Mouse (Mus musculus) forebrain, embryonic 14.5 days (tissue): Measurements from ENCODE around the gene Ogfod1. TPM values are rescaled to one million over a fixed set of nuclear protein-coding genes. Genes with fewer than 3 reads are reported as not detected.
"Not testable (repeated sequence)": the region's sequence is repeated elsewhere in the genome, so short reads cannot be mapped to it uniquely, and the experiment has no call there.

Source experiments
- ATAC-seq: fragments of 200-750 bp; cut with Nextera tagmentation; 2 replicates; pipeline ENCODE4 v1.8.0; 2017; ENCODE audit warnings: mild to moderate bottlenecking, moderate library complexity
- DNase-seq: peaks from one replicate; pipeline ENCODE4 v3.0.0-alpha.2; 2015; ENCODE audit warnings: low spot score
- H3K27ac ChIP-seq: fragments of 300-500 bp; sonication (generic); 2 replicates; pipeline ENCODE4 v1.5.1; 2014; ENCODE audit warnings: low read depth, mild to moderate bottlenecking, control low read depth, low read length, moderate library complexity
- H3K27me3 ChIP-seq: fragments of 300-500 bp; sonication (generic); replicated peaks from 2 replicates; pipeline ENCODE4 v1.6.1; 2014; ENCODE audit warnings: low read length, control low read depth, mixed read lengths; ENCODE audit not compliant: control insufficient read depth, insufficient read depth
- H3K36me3 ChIP-seq: fragments of 300-500 bp; sonication (generic); 2 replicates; pipeline ENCODE4 v1.6.1; 2014; ENCODE audit warnings: low read length, control low read depth; ENCODE audit not compliant: control insufficient read depth, insufficient read depth
- H3K4me1 ChIP-seq: fragments of 300-500 bp; sonication (generic); 2 replicates; pipeline ENCODE4 v1.6.1; 2014; ENCODE audit warnings: antibody characterized with exemption, low read length, control low read depth; ENCODE audit not compliant: control insufficient read depth, insufficient read depth
- H3K4me2 ChIP-seq: fragments of 300-500 bp; sonication (generic); 2 replicates; pipeline ENCODE4 v1.6.1; 2014; ENCODE audit warnings: mild to moderate bottlenecking, control low read depth, low read length
- H3K4me3 ChIP-seq: fragments of 300-500 bp; sonication (generic); 2 replicates; pipeline ENCODE4 v1.5.1; 2014; ENCODE audit warnings: low read depth, low read length, control low read depth
- H3K9ac ChIP-seq: fragments of 300-500 bp; sonication (generic); 2 replicates; pipeline ENCODE4 v1.6.1; 2014; ENCODE audit warnings: mild to moderate bottlenecking, low read length, control low read depth, moderate library complexity
- H3K9me3 ChIP-seq: fragments of 300-500 bp; sonication (generic); replicated peaks from 2 replicates; pipeline ENCODE4 v1.6.1; 2016; ENCODE audit warnings: low read length, control low read depth, mixed read lengths; ENCODE audit not compliant: control insufficient read depth
- WGBS: fragments of 180-500 bp; shearing (Covaris S2); extraction: QIAGEN DNeasy Blood & Tissue Kit; methylation state at CpG from one replicate; pipeline ENCODE4 v1.1.7; 2014; 5-methylcytosine and 5-hydroxymethylcytosine counted together
- polyA plus RNA-seq: library from polyadenylated mRNA; unstranded; fragments of >200 nt; fragmentation: Nextera tagmentation; extraction: Ambion mirVana; gene quantifications from 2 replicates; pipeline ENCODE4 v1.2.1, GENCODE M21; 2014

Gene Ogfod1
- polyA plus RNA-seq, 1 experiment from 2014 or later, result 9.8 TPM

DNA sequence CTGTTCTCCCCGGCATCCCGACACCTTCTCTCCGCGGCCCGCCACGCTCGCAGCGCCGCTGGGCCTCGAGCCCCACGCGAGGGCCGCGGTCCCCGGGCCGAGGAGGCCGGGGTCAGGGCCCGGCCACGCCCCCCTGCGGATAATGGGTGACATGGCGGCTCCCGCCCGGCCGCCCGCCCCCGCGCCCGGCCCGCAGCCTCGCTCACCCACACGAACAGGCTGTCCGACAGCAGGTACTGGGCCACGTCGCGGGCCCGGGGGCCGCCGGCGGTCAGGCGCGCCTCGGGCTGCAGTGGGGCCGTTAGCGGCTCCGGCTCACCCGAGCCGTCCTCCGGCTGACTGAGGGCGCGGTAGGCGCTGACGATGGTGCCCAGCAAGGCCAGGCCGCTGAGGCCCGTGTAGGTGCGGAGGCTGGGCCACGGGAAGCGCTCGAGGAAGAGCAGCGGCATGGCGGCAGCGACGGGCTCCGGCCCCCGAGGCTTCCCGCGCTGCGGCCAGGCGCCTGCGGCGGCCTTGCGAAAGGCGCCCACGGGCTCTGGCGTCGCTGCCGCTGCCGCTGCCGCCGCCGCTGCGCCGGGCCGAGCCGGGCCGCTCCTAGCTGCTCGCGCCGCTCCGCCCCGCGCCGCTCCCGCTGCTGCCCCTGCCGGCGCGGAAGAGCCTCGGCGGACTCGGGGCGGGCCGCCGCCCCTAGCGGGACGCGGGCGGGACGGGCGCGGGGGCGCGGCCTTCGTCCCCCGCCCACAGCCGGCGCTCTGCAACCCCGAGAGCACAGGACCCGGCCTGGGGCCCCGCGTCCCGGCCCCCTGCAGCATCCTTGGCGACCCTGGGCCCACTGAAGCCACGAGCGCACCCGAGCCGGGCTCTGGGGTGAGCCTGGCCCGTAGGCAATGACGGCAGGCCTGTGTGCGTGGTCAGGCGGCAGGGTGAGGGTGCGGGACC, 24.7 kb upstream of the Ogfod1 start, which contains the start of gene Amfr:
Amfr (minus strand) TSS at position 830 of the 939 bp plus-strand sequence.
- ATAC-seq, result peak; percentile 95
- Histone ChIP-seq H3K4me1 (peaks cover 16% of the 10 kb centered on the region), H3K4me2 (peak within 1 kb of the TSS; percentile 87), H3K4me3 (peak within 1 kb of the TSS; percentile 97), H3K9me3 (no peaks in the 10 kb centered on the region), H3K9ac (peak within 1 kb of the TSS; percentile 98), H3K27me3 (no peaks in the 10 kb centered on the region), H3K27ac (peak within 1 kb of the TSS; percentile 93), H3K36me3 (peaks cover 4% of the 10 kb centered on the region; the same call in 1 of the 2 replicates)
- DNase-seq, result peak; percentile 82
- WGBS, result under 1% methylated on average over 112 of the region's 130 CpGs

DNA sequence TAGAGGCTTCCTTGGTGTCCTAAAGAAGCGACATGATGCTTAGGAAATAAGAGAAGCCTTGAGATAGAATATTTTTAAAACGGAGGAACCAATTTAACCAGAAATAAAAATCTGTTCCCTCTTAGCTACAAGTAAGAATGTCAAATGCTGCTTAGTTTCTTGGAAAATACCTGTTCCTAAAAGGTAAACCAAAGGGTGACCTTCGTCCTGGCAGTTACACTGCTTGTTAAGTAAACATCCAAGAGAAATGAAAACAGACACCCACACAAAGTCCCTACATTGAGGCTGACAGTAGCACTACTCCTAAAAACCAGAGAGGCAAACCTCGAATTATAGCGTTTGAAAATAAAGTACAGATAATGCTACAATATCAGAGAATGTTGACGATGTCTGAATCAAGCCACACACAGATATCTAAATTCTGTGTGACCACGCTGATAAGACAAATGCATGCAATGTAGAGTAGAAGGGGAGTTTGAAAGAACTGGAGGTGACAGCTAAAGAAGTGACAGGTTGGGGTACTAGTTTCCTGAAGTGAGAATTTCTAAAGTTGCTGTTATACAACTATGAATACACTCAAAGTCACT, 23.9 kb upstream of the Ogfod1 start:
- Histone ChIP-seq H3K4me3 (peak overlapping the region; percentile 97), H3K36me3 (peaks cover 4% of the 10 kb centered on the region), H3K27me3 (no peaks in the 10 kb centered on the region), H3K9me3 (no peaks in the 10 kb centered on the region), H3K27ac (peak overlapping the region; percentile 93), H3K4me2 (peak overlapping the region; percentile 87), H3K9ac (peak overlapping the region; percentile 98), H3K4me1 (peaks cover 16% of the 10 kb centered on the region)
- ATAC-seq, result no peak
- 41% methylated on average over 7 of the region's 7 CpGs for WGBS
- DNase-seq, result no peak

DNA sequence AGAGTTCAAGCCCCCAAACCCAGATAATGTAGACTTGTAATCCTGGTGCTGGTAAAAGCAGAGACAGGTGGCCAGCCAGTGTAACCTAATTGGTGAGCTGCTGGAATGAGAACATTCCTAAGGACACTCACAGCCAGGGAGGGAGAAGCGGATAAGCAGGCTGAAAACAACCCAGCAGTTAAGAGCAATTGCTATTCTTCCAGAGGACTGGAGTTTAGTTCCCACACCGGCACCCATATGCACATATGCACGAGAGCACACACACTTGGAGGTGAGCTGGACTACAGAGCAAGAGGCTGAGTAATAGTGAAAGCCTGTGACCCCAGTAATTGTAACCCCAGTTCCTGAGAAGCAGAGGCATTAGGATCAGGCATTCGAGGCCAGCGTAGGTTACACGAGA, 13.1 kb upstream of the Ogfod1 start:
- H3K4me2 ChIP-seq, result no peak overlapping the region
- no peak overlapping the region for H3K9ac ChIP-seq
- no peaks in the 10 kb centered on the region for H3K4me1 ChIP-seq
- no peak for DNase-seq
- H3K27me3 ChIP-seq, result no peaks in the 10 kb centered on the region
- H3K9me3 ChIP-seq, result no peaks in the 10 kb centered on the region
- peaks cover 80% of the 10 kb centered on the region for H3K36me3 ChIP-seq
- no peak for ATAC-seq
- WGBS, result 99% methylated on average over 6 of the region's 6 CpGs
- H3K4me3 ChIP-seq, result no peak overlapping the region
- no peak overlapping the region for H3K27ac ChIP-seq

DNA sequence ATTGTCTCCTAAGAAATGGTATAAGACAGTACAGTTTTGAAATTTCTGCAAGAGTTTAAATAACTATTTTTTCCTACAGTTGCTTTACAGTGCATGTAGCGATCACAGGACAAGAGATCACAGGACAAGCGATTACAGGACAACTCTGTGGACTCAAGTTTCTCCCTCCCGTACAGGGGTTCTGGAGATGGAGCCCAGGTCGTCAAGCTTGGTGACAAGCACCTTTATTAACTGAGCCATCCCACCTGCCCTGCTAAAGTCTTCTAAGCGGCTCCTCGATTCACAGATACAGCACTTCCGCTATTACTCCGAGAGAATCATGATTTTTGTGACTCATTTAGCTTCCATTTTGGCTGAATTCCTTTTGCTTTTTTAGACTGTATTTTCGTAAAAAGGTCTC, 7.3 kb upstream of the Ogfod1 start:
- DNase-seq, result no peak

DNA sequence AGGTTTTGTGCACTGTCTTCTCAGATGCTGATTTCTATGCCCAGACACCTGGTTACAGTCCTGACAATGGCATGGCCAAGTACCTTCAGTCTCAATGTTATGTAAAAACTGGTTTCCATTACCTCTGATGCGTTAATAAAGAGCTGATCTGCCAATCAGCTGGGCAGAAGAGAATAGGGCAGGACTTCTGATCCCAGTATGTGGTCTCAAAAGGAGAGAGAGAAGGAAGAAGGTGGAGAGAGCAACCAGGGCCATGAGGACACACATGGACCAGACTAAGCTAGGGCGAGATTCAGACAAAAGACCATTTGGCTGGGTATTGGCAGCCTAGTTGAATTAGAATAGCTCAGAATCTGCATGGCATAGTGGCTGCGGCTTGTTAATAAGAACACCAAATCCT, 3.4 kb upstream of the Ogfod1 start:
- peak overlapping the region; percentile 31 for H3K4me2 ChIP-seq
- no peak for ATAC-seq

More for the DNA sequence above, 7.3 kb upstream of the Ogfod1 start:
- Histone ChIP-seq H3K4me2 (no peak overlapping the region), H3K9me3 (no peaks in the 10 kb centered on the region), H3K36me3 (peaks cover 63% of the 10 kb centered on the region), H3K27ac (no peak overlapping the region), H3K27me3 (no peaks in the 10 kb centered on the region), H3K4me3 (no peak overlapping the region), H3K4me1 (peaks cover 9% of the 10 kb centered on the region), H3K9ac (no peak overlapping the region)
- ATAC-seq, result no peak
- WGBS, result 94% methylated on average over 9 of the region's 9 CpGs

DNA sequence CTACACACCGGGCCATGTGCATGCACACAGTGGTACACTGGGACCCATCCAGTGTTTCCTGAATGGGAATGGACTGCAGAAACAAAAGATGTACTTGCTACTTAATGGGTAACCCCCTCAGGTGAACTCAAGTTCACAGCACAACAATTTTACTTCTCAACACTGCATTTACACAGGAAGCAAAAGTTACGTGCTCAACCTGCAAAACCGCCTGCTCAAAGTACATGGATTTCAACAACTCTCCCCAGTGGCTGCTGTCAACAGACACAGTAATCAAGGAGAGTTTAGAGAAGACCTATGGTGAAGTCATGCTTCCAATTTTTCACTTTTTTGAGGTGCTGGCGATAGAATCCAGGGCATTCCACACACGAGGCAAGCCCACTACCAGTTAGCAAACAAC, 1.8 kb upstream of the Ogfod1 start:
- Histone ChIP-seq H3K27ac (no peak overlapping the region), H3K36me3 (peaks cover 23% of the 10 kb centered on the region), H3K27me3 (no peaks in the 10 kb centered on the region), H3K4me2 (peak overlapping the region; percentile 85), H3K9ac (peak overlapping the region; percentile 44; the same call in 1 of the 2 replicates), H3K4me1 (peaks cover 18% of the 10 kb centered on the region), H3K9me3 (no peaks in the 10 kb centered on the region), H3K4me3 (peak overlapping the region; percentile 85)
- ATAC-seq, result no peak
- 63% methylated on average over 5 of the region's 5 CpGs for WGBS
- no peak for DNase-seq

More for the DNA sequence above, 3.4 kb upstream of the Ogfod1 start:
- no peak overlapping the region for H3K9ac ChIP-seq
- 12% methylated on average over 3 of the region's 3 CpGs for WGBS
- H3K27me3 ChIP-seq, result no peaks in the 10 kb centered on the region
- H3K4me1 ChIP-seq, result peaks cover 18% of the 10 kb centered on the region
- H3K4me3 ChIP-seq, result no peak overlapping the region
- no peak overlapping the region; the same call in 1 of the 2 replicates for H3K27ac ChIP-seq
- no peaks in the 10 kb centered on the region for H3K9me3 ChIP-seq
- DNase-seq, result no peak
- peaks cover 27% of the 10 kb centered on the region for H3K36me3 ChIP-seq

DNA sequence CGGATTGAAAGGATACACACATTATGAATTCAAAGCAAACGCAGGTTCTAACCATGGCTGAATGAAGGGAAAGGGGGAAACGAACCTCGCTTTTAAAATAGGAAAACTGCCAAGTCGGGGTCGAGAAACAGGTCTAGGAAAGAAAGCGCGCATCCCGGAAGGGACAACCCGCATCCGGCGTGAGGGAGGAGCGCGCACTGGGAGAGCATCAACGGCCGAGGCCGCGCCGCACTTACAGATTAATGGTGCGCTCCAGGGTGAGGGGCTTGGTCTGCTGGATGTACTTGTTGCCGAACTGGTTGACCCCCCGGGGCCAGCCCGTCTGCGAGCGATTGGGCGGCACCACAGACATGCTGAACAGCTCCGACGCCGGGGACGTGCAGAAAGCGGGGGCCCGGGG, 457 bp upstream of the Ogfod1 start:
- Histone ChIP-seq H3K36me3 (peaks cover 12% of the 10 kb centered on the region; the same call in 1 of the 2 replicates), H3K27ac (peak overlapping the region; percentile 48; the same call in 1 of the 2 replicates), H3K4me1 (peaks cover 18% of the 10 kb centered on the region), H3K9ac (peak overlapping the region; percentile 77), H3K4me3 (peak overlapping the region; percentile 85), H3K4me2 (peak overlapping the region; percentile 85)
- WGBS, result 0% methylated on average over 20 of the region's 32 CpGs
- H3K27me3 ChIP-seq, H3K9me3 ChIP-seq: not testable (repeated sequence)
- DNase-seq, result peak; percentile 83
- peak; percentile 88 for ATAC-seq

DNA sequence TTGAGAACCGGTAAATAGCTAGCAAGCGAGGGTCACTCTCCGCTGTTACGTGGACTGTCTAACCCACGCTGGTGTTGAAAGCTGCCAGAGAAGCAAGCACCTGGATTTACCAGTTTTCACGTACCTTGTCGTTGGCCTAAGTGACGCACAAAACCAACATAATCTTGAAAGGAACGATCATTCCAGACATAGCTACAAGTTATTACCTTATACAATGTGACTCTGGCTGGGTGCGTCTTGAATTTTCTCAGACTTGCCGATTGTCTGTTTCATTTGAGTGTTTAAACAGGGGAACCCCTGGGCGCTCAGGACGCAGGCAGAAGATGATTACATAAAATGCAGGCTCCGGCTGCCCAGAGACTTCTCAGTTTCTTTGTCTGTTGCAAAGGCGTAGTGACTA, 808 bp downstream of the Ogfod1 start:
- ATAC-seq, result no peak
- 11% methylated on average over 15 of the region's 15 CpGs for WGBS
- Histone ChIP-seq H3K27ac (no peak overlapping the region), H3K4me3 (peak overlapping the region; percentile 85), H3K27me3 (no peaks in the 10 kb centered on the region), H3K4me1 (peaks cover 18% of the 10 kb centered on the region), H3K9me3 (no peaks in the 10 kb centered on the region), H3K9ac (peak overlapping the region; percentile 75), H3K36me3 (peaks cover 12% of the 10 kb centered on the region; the same call in 1 of the 2 replicates), H3K4me2 (peak overlapping the region; percentile 79)
- peak; percentile 16 for DNase-seq
